Mouse (Mus musculus) hindbrain, embryonic 16.5 days (tissue): Measurements from ENCODE around the gene S100a6. TPM values are rescaled to one million over a fixed set of nuclear protein-coding genes. Genes with fewer than 3 reads are reported as not detected.

Experiments
- ATAC-seq: fragments of 200-750 bp; cut with Nextera tagmentation; 2 replicates; pipeline ENCODE4 v1.8.0; 2017; ENCODE audit warnings: moderate TSS enrichment, moderate library complexity
- H3K27ac ChIP-seq: fragments of 300-500 bp; sonication (generic); 2 replicates; pipeline ENCODE4 v1.5.1; 2014; ENCODE audit warnings: low read depth, mild to moderate bottlenecking, control low read depth, low read length, moderate library complexity
- H3K27me3 ChIP-seq: fragments of 300-500 bp; sonication (generic); replicated peaks from 2 replicates; pipeline ENCODE4 v1.6.1; 2014; ENCODE audit warnings: low read length; ENCODE audit not compliant: control insufficient read depth, insufficient read depth
- H3K36me3 ChIP-seq: fragments of 300-500 bp; sonication (generic); 2 replicates; pipeline ENCODE4 v1.6.1; 2014; ENCODE audit warnings: mild to moderate bottlenecking, low read length, moderate library complexity, mixed read lengths; ENCODE audit not compliant: control insufficient read depth, insufficient read depth
- H3K4me1 ChIP-seq: fragments of 300-500 bp; sonication (generic); 2 replicates; pipeline ENCODE4 v1.6.1; 2014; ENCODE audit warnings: low read depth, low read length; ENCODE audit not compliant: control insufficient read depth, insufficient read depth
- H3K4me2 ChIP-seq: fragments of 300-500 bp; sonication (generic); 2 replicates; pipeline ENCODE4 v1.6.1; 2014; ENCODE audit warnings: mild to moderate bottlenecking, low read length, control low read depth, moderate library complexity
- H3K4me3 ChIP-seq: fragments of 300-500 bp; sonication (generic); 2 replicates; pipeline ENCODE4 v1.5.1; 2014; ENCODE audit warnings: mild to moderate bottlenecking, low read length, control low read depth, moderate library complexity
- H3K9ac ChIP-seq: fragments of 300-500 bp; sonication (generic); 2 replicates; pipeline ENCODE4 v1.6.1; 2014; ENCODE audit warnings: low read depth, mild to moderate bottlenecking, control low read depth, low read length, moderate library complexity
- H3K9me3 ChIP-seq: fragments of 300-500 bp; sonication (generic); 2 replicates; pipeline ENCODE4 v1.6.1; 2014; ENCODE audit warnings: mild to moderate bottlenecking, low read length, moderate library complexity; ENCODE audit not compliant: control insufficient read depth
- WGBS: fragments of 180-500 bp; shearing (Covaris S2); extraction: QIAGEN DNeasy Blood & Tissue Kit; methylation state at CpG from one replicate; pipeline ENCODE4 v1.1.7; 2014; 5-methylcytosine and 5-hydroxymethylcytosine counted together
- polyA plus RNA-seq: library from polyadenylated mRNA; unstranded; fragments of >200 nt; fragmentation: Nextera tagmentation; extraction: Ambion mirVana; gene quantifications from 2 replicates; pipeline ENCODE4 v1.2.1, GENCODE M21; 2015

Gene S100a6
- 31.7 and 32.1 TPM in 2 replicates for polyA plus RNA-seq

DNA sequence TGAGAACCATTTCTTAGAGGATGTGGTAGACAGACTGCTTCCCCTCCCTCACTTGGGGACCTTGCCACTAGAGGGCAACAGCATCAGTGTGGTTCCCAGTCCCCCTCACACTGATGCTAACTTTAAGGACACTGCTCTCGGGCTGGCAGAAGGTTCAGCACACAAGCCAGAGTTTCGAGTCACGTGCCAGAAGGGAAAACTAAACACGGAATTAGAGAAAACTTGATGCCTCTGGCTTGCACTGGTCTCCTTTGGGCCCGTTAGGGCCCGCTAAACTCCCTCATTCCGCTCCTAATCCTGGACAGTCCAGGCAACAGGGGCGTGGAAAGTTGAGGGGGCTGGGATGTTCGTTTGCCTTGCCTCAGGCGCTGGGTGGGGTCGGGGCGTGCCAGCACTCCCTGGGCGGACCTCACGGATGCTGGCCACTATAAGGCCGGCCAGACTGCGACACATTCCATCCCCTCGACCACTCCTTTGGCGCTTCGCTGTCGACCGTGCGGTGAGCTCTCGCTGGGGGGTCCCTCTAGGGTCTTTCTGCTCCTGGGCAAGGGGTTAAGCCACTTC is at the start of gene S100a6:
TSS of gene S100a6 (plus strand) at position 155 of the 564 bp plus-strand sequence.
- peak within 1 kb of the TSS; percentile 35 for H3K4me3 ChIP-seq
- ATAC-seq: peak; percentile 86
- peaks cover 3% of the 10 kb centered on the region for H3K27me3 ChIP-seq
- peak within 1 kb of the TSS; percentile 71 for H3K4me2 ChIP-seq
- no peaks in the 10 kb centered on the region for H3K9me3 ChIP-seq
- H3K9ac ChIP-seq: peak within 1 kb of the TSS; percentile 51
- no peaks in the 10 kb centered on the region for H3K36me3 ChIP-seq
- H3K4me1 ChIP-seq: peaks cover 5% of the 10 kb centered on the region; the same call in 1 of the 2 replicates
- no peak within 1 kb of the TSS for H3K27ac ChIP-seq
- under 1% methylated on average over 23 of the region's 23 CpGs for WGBS

DNA sequence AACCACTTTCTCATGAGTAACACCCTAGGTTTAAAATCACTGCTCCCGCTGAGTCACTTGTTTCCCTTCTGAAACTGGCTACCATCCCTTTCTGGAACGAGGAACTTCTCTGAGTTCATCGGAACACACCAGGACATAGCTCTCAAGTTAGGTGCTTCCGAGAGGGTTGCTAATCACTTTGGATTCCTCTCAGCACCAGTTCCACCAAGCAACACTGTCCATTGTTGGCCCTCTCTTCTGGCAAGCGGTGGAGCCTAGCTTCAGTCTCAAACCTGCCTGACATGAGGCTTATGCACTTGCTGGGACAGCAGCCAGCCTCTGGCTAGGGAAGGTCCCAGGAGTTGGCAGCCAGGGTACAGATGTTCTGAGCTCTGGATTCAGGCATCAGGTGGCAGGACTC is 38.0 kb upstream of the S100a6 start:
- ATAC-seq: no peak
- no peaks in the 10 kb centered on the region for H3K27me3 ChIP-seq
- H3K27ac ChIP-seq: no peak overlapping the region
- H3K4me3 ChIP-seq: no peak overlapping the region
- no peak overlapping the region for H3K4me2 ChIP-seq
- no peak overlapping the region for H3K9ac ChIP-seq
- H3K4me1 ChIP-seq: no peaks in the 10 kb centered on the region
- WGBS: 79% methylated on average over 5 of the region's 5 CpGs
- H3K36me3 ChIP-seq: no peaks in the 10 kb centered on the region
- no peaks in the 10 kb centered on the region for H3K9me3 ChIP-seq

DNA sequence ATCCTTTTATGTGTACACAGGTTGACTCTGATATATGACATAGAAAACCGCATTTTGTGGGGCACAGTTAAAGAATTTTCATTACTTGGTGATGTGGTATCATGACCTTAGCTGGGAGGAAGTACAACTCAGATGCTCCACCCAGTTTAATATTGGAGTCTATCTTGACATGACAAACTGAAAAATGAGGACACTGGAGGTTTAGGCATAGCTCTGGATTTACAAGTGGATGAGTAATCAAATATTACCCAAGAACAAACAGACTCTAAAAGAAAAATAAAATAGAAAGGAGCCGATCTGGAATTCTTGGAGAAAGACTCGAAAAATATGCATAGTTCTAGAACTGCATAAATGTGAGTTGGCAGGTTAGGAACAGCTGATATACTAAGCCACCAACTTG is 37.4 kb upstream of the S100a6 start:
- WGBS: 94% methylated on average over 3 of the region's 3 CpGs

DNA sequence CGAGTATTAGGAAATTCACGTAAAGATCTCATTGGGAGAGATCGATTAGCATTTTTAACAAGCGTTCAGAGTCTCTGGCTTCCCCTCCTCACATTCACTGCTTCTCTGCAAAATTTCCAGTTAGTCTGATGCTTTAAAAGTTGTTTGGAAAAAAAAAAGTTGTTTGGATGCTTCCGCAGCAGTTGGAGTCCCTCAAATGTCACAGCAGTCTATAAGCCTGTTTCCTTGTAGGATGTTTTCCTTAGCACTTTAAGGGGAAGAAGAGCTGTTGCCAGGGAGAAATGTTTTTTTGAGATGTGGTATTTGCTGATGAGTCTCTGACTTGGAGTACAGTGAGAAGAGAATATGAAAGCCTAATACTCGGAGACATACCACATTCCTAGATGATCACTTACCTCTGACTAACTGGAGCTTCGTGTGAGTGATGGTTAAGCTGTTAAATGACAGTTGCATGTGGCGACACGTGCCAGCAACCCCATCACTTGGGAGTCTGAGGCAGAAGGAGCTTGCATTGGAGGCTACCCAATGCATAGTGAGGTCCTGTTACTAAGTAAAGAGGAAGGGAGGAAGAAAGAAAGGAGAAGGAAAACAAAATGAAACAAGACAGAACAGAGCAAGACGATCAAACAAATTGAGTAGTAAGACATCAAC is 36.2 kb upstream of the S100a6 start:
- H3K36me3 ChIP-seq: no peaks in the 10 kb centered on the region
- WGBS: 65% methylated on average over 10 of the region's 10 CpGs
- no peaks in the 10 kb centered on the region for H3K27me3 ChIP-seq
- ATAC-seq: no peak
- no peak overlapping the region for H3K9ac ChIP-seq
- H3K9me3 ChIP-seq: no peaks in the 10 kb centered on the region
- no peak overlapping the region for H3K4me3 ChIP-seq
- no peaks in the 10 kb centered on the region for H3K4me1 ChIP-seq
- no peak overlapping the region for H3K4me2 ChIP-seq
- H3K27ac ChIP-seq: no peak overlapping the region

More for the DNA sequence above, 37.4 kb upstream of the S100a6 start:
- Histone ChIP-seq H3K27me3 (no peaks in the 10 kb centered on the region), H3K36me3 (no peaks in the 10 kb centered on the region), H3K27ac (no peak overlapping the region), H3K4me1 (no peaks in the 10 kb centered on the region), H3K4me3 (no peak overlapping the region), H3K4me2 (no peak overlapping the region), H3K9ac (no peak overlapping the region), H3K9me3 (no peaks in the 10 kb centered on the region)
- no peak for ATAC-seq

DNA sequence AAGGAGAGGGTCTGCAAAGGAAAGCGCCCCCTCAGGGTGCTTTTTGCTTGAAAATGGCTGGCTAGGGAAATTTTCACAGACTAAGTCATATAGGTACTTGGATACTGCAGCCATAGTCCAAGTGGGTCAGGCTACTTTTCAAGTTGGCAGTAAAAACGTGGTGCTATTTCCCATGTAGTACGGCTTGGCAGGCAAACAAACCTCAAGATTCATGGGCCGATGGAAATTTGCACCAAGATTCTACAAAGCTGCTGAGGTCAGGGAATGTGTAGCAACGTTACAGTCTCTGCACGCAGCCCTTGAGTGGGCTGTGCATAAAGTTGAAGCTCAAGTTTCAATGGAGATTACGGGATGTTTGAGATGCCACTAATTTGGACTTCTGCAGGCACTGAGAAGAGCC is 33.2 kb upstream of the S100a6 start:
- Histone ChIP-seq H3K27me3 (no peaks in the 10 kb centered on the region), H3K9ac (no peak overlapping the region), H3K27ac (no peak overlapping the region), H3K4me2 (no peak overlapping the region), H3K4me1 (no peaks in the 10 kb centered on the region), H3K36me3 (no peaks in the 10 kb centered on the region), H3K4me3 (no peak overlapping the region), H3K9me3 (no peaks in the 10 kb centered on the region)
- ATAC-seq: no peak
- WGBS: 83% methylated on average over 7 of the region's 7 CpGs

DNA sequence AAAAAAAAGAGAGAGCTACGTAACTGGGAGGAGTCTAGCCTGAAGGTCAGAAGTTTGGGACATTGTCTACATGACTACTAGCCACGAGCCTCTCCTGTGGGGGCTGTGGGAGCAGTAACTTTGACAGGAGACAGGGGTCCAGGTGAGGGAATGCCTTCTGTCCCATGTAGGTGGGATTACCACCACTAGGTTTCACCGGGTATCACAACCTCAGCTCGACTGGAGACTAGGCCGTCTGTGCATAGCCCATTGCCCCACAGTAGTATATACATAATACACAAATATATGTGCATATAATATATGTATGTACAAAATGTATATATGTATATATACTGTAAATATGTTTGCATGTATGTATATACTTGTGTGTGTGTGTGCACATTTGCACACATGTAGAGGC is 31.5 kb upstream of the S100a6 start:
- no peaks in the 10 kb centered on the region for H3K4me1 ChIP-seq
- ATAC-seq: no peak
- no peak overlapping the region for H3K9ac ChIP-seq
- no peak overlapping the region for H3K4me2 ChIP-seq
- no peaks in the 10 kb centered on the region for H3K36me3 ChIP-seq
- H3K9me3 ChIP-seq: no peaks in the 10 kb centered on the region
- 97% methylated on average over 5 of the region's 5 CpGs for WGBS
- no peak overlapping the region for H3K4me3 ChIP-seq
- H3K27ac ChIP-seq: no peak overlapping the region
- H3K27me3 ChIP-seq: no peaks in the 10 kb centered on the region

DNA sequence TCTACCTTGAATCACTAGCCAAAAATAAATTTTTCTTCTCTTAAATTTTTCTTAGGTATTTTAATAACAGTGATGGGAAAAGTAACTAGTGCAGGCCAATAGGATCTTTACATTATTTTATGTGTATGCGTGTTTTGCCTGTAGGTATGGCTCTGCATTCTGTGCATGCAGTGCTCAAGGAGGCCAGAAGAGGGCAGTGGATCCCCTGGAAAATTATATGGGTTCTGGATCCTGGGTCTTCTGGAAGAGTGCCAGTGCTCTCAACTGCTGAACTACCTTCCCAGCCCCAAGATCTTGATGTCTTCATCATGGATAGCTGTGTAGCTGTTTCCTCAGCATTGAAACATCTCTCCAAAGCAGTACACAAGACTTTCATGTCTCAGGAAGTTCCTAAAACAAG is 30.5 kb upstream of the S100a6 start:
- H3K4me3 ChIP-seq: no peak overlapping the region
- no peaks in the 10 kb centered on the region for H3K27me3 ChIP-seq
- no peak for ATAC-seq
- no peak overlapping the region for H3K27ac ChIP-seq
- 97% methylated on average over 1 of the region's 1 CpGs for WGBS
- no peaks in the 10 kb centered on the region for H3K36me3 ChIP-seq
- no peak overlapping the region for H3K4me2 ChIP-seq
- H3K9ac ChIP-seq: no peak overlapping the region
- H3K4me1 ChIP-seq: no peaks in the 10 kb centered on the region
- no peaks in the 10 kb centered on the region for H3K9me3 ChIP-seq

DNA sequence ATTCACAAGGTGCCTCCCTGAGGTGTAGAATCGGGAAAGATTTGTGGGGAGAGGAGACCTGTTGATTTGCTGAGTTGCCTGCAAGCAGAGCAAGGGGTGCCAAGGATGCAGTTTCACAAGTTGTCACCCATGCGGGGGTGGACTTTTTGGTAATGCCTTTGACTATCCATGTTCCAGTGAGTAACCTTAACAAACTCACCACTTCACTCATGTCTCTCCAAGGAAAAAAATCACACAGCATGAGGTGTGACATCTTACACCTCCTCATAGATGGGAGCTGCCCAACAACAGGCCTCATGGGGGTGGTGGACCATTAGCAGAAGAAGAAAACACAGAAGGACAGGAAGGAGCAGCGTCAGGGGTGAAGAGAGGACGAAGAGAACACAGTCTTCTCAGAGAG is 30.1 kb upstream of the S100a6 start:
- ATAC-seq: no peak
- 91% methylated on average over 4 of the region's 4 CpGs for WGBS
- Histone ChIP-seq H3K4me2 (no peak overlapping the region), H3K4me3 (no peak overlapping the region), H3K9me3 (no peaks in the 10 kb centered on the region), H3K27me3 (no peaks in the 10 kb centered on the region), H3K9ac (no peak overlapping the region), H3K36me3 (no peaks in the 10 kb centered on the region), H3K27ac (no peak overlapping the region), H3K4me1 (no peaks in the 10 kb centered on the region)

DNA sequence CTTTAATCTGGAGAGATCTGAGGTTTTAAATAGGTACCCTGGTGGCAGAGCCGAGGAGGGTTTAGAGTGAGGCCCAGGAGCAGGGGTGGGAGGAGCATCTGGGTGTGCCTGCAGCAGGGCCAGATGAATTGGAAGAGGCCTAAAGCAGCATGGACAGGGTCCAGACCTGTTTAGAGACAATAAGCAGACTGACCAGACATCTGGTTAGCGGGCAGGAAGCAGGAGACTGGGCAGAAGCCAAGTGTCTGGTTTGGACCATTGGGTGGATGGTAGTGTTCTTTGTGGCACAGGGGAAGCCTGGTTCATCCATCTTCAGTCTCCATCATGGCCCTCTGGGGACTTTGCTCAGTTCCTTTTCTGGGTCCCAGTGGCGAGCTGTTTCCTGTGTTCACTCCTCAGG is 28.8 kb upstream of the S100a6 start:
- peak; percentile 59; the same call in 1 of the 2 replicates for ATAC-seq
- WGBS: 49% methylated on average over 3 of the region's 3 CpGs

More for the DNA sequence above, 28.8 kb upstream of the S100a6 start:
- no peak overlapping the region for H3K4me3 ChIP-seq
- H3K9me3 ChIP-seq: no peaks in the 10 kb centered on the region
- H3K4me1 ChIP-seq: no peaks in the 10 kb centered on the region
- H3K9ac ChIP-seq: no peak overlapping the region
- no peak overlapping the region for H3K27ac ChIP-seq
- no peaks in the 10 kb centered on the region for H3K36me3 ChIP-seq
- no peaks in the 10 kb centered on the region for H3K27me3 ChIP-seq
- no peak overlapping the region for H3K4me2 ChIP-seq
